Mouse (Mus musculus): ENCODE measurements around the gene Slc39a8.

GRCm38 (mm10) chr3:135856303-135856702 lies 31.2 kb downstream of the Slc39a8 start:
- no peak for TF ChIP-seq CTCF (IDR thresholded peaks at IDR 0.05; ENCODE audit: control insufficient read depth, insufficient read depth, insufficient replicate concordance, low read depth, low read length)
- no peak for TF ChIP-seq POLR2A (IDR thresholded peaks at IDR 0.05; ENCODE audit: control insufficient read depth, low read depth, low read length)
